Comparison of ENCODE assay signal across 26 mouse cellular contexts in genomic region chr1:133618311-133618710, GRCm38 (mm10). TPM values are rescaled to one million over a fixed set of nuclear protein-coding genes. Genes with fewer than 3 reads are reported as not detected.
A peak's percentile ranks its signal among the peaks of the same experiment; 100 is the strongest.
DNase-seq lines count a peak whose midpoint lies in the region; ATAC-seq and TF ChIP-seq lines count a peak whose summit lies in the region.
"Had no signal": no experiment of that assay in that cellular context is flagged by ENCODE, and none has a peak within 500 bp of the region (broad histone marks: within the 10 kb centered on the region; RNA-seq: fewer than 3 reads in every experiment).

No protein-coding gene starts in this region.

- DNase-seq in adrenal gland, postnatal 14 days, result peak; percentile 6
- DNase-seq in adrenal gland, postnatal 10 days, result no peak
- DNase-seq in stomach, postnatal 0 days (ENCODE audit: low spot score), result peak; percentile 67
- DNase-seq in layer of hippocampus, postnatal 10 days (ENCODE audit: low spot score in 2 of 2), result no peak
- no peak for DNase-seq in gastrocnemius, postnatal 10 days
- DNase-seq in heart, adult 18-20 months, result no peak
- DNase-seq: adrenal gland, adult 2 months; cerebellum, adult 11 months; forebrain, postnatal 0 days; gastrocnemius, adult 2 months; lung, embryonic 14.5 days; right cerebral cortex, postnatal 4 days; thymus, adult 2 months had no signal

- peaks cover 44% of the 10 kb centered on the region for H3K36me3 ChIP-seq in intestine, postnatal 0 days (ENCODE audit: control insufficient read depth, insufficient read depth)
- peaks cover 52% of the 10 kb centered on the region for H3K36me3 ChIP-seq in liver, embryonic 15.5 days (replicated peaks)
- H3K36me3 ChIP-seq in stomach, postnatal 0 days (ENCODE audit: control insufficient read depth, insufficient read depth, low read length), result peaks cover 23% of the 10 kb centered on the region

- no peak for TF ChIP-seq EP300 in stomach, postnatal 0 days (optimal IDR thresholded peaks at IDR 0.05)

- peak; percentile 83 for ATAC-seq in intestine, postnatal 0 days
- peak; percentile 68 for ATAC-seq in liver, embryonic 15.5 days (ENCODE audit: insufficient read depth)
- peak; percentile 94 for ATAC-seq in stomach, postnatal 0 days (ENCODE audit: low FRiP score, low TSS enrichment)
- ATAC-seq: CD4-positive, CD25-positive, alpha-beta regulatory T cell, adult 4 months; forebrain, postnatal 0 days; midbrain, embryonic 13.5 days had no signal

- no peaks in the 10 kb centered on the region for H3K27me3 ChIP-seq in intestine, postnatal 0 days (replicated peaks; ENCODE audit: control insufficient read depth, insufficient read depth, low read length)
- no peaks in the 10 kb centered on the region for H3K27me3 ChIP-seq in liver, embryonic 15.5 days
- H3K27me3 ChIP-seq in stomach, postnatal 0 days (ENCODE audit: control insufficient read depth, insufficient read depth, low read length), result no peaks in the 10 kb centered on the region
- H3K27me3 ChIP-seq: midbrain, embryonic 13.5 days; neural tube, embryonic 15.5 days had no signal

- no peaks in the 10 kb centered on the region for H3K9me3 ChIP-seq in intestine, postnatal 0 days (ENCODE audit: control insufficient read depth)
- no peaks in the 10 kb centered on the region for H3K9me3 ChIP-seq in liver, embryonic 15.5 days (replicated peaks)
- no peaks in the 10 kb centered on the region for H3K9me3 ChIP-seq in stomach, postnatal 0 days (ENCODE audit: control insufficient read depth, low read length)
- H3K9me3 ChIP-seq: embryonic facial prominence, embryonic 10.5 days; limb, embryonic 10.5 days; midbrain, embryonic 13.5 days; neural tube, embryonic 15.5 days had no signal

- no peak for TF ChIP-seq CTCF in intestine, postnatal 0 days (IDR thresholded peaks at IDR 0.05; ENCODE audit: low read depth)
- no peak for TF ChIP-seq CTCF in stomach, postnatal 0 days (IDR thresholded peaks at IDR 0.05; ENCODE audit: low read depth)

- 47% methylated on average over 8 of the region's 8 CpGs for WGBS in intestine, postnatal 0 days
- WGBS in liver, embryonic 15.5 days (ENCODE audit: insufficient replicate concordance), result 42% methylated on average over 8 of the region's 8 CpGs
- WGBS in stomach, postnatal 0 days, result 46% methylated on average over 8 of the region's 8 CpGs

- no peak overlapping the region for H3K9ac ChIP-seq in intestine, postnatal 0 days (ENCODE audit: low read depth, low read length)
- no peak overlapping the region for H3K9ac ChIP-seq in liver, embryonic 15.5 days
- no peak overlapping the region for H3K9ac ChIP-seq in stomach, postnatal 0 days (ENCODE audit: low read length)
- H3K9ac ChIP-seq: forebrain, postnatal 0 days; hindbrain, embryonic 14.5 days; lung, embryonic 14.5 days; midbrain, embryonic 13.5 days; neural tube, embryonic 15.5 days had no signal

- H3K4me2 ChIP-seq in intestine, postnatal 0 days (replicated peaks; ENCODE audit: low read depth), result no peak overlapping the region
- H3K4me2 ChIP-seq in liver, embryonic 15.5 days, result no peak overlapping the region
- no peak overlapping the region for H3K4me2 ChIP-seq in stomach, postnatal 0 days (replicated peaks; ENCODE audit: low read depth)
- H3K4me2 ChIP-seq: hindbrain, embryonic 14.5 days; lung, embryonic 14.5 days; midbrain, embryonic 13.5 days; neural tube, embryonic 15.5 days had no signal

- peak overlapping the region; percentile 41 for H3K27ac ChIP-seq in intestine, postnatal 0 days (ENCODE audit: low read depth, low read length)
- peak overlapping the region; percentile 19 for H3K27ac ChIP-seq in liver, embryonic 15.5 days (replicated peaks)
- H3K27ac ChIP-seq in stomach, postnatal 0 days (replicated peaks), result no peak overlapping the region
- H3K27ac ChIP-seq: embryonic facial prominence, embryonic 10.5 days; gastrocnemius, adult 2 months; hindbrain, embryonic 14.5 days; left cerebral cortex, adult 2 months; limb, embryonic 10.5 days; macrophage; midbrain, embryonic 13.5 days; neural tube, embryonic 15.5 days had no signal

- H3K4me3 ChIP-seq in intestine, postnatal 0 days (ENCODE audit: low read depth, low read length), result no peak overlapping the region
- no peak overlapping the region for H3K4me3 ChIP-seq in liver, embryonic 15.5 days (replicated peaks)
- H3K4me3 ChIP-seq in stomach, postnatal 0 days (ENCODE audit: low read depth, low read length), result no peak overlapping the region
- H3K4me3 ChIP-seq: embryonic facial prominence, embryonic 10.5 days; erythroblast, embryonic 14.5 days; gastrocnemius, adult 2 months; left cerebral cortex, adult 2 months; limb, embryonic 10.5 days; midbrain, embryonic 13.5 days; neural tube, embryonic 15.5 days had no signal

- H3K4me1 ChIP-seq in intestine, postnatal 0 days (replicated peaks; ENCODE audit: control insufficient read depth, insufficient read depth, low read length), result no peaks in the 10 kb centered on the region
- peaks cover 21% of the 10 kb centered on the region for H3K4me1 ChIP-seq in liver, embryonic 15.5 days (replicated peaks)
- no peaks in the 10 kb centered on the region for H3K4me1 ChIP-seq in stomach, postnatal 0 days (replicated peaks; ENCODE audit: control insufficient read depth, insufficient read depth)
- H3K4me1 ChIP-seq: embryonic facial prominence, embryonic 10.5 days; limb, embryonic 10.5 days; midbrain, embryonic 13.5 days; neural tube, embryonic 15.5 days had no signal

RNA-seq across cellular contexts. Expression of gene Snrpe, which starts 8.2 kb away (rescaled TPM):
- total RNA-seq in adrenal gland, postnatal 14 days (2021), result 119 and 128 TPM in 2 replicates
- 100 to 1,000 TPM; 125 to 135 TPM for total RNA-seq in adrenal gland, postnatal 10 days (2021)
- polyA plus RNA-seq in intestine, postnatal 0 days (2015; fragmentation: Nextera tagmentation; extraction: Ambion mirVana), result 348 and 361 TPM in 2 replicates
- polyA plus RNA-seq in liver, embryonic 15.5 days (2015; fragmentation: Nextera tagmentation; extraction: Ambion mirVana), result 292 and 335 TPM in 2 replicates
- polyA plus RNA-seq in stomach, postnatal 0 days (2015; fragmentation: Nextera tagmentation; extraction: Ambion mirVana), result 348 and 359 TPM in 2 replicates
- total RNA-seq in layer of hippocampus, postnatal 10 days (2021), result 100 to 1,000 TPM in 1 of 2 experiments, 10 to 100 TPM in 1; 97.8 to 112 TPM
- 100 to 1,000 TPM in 1 of 2 experiments, 10 to 100 TPM in 1; 88.0 to 102 TPM for total RNA-seq in gastrocnemius, postnatal 10 days (2021)
- total RNA-seq in heart, adult 18-20 months (2021), result 10 to 100 TPM; 76.3 to 78.8 TPM

RNA-seq across cellular contexts. Expression of gene Zbed6, which starts 42.4 kb away (rescaled TPM):
- 8.0 and 10.9 TPM in 2 replicates for total RNA-seq in adrenal gland, postnatal 14 days (2021)
- 10 to 100 TPM in 1 of 2 experiments, 1 to 10 TPM in 1; 8.4 to 13.0 TPM for total RNA-seq in adrenal gland, postnatal 10 days (2021)
- polyA plus RNA-seq in intestine, postnatal 0 days (2015; fragmentation: Nextera tagmentation; extraction: Ambion mirVana), result 0.90 and 0.93 TPM in 2 replicates
- polyA plus RNA-seq in liver, embryonic 15.5 days (2015; fragmentation: Nextera tagmentation; extraction: Ambion mirVana), result not detected in 2 replicates
- polyA plus RNA-seq in stomach, postnatal 0 days (2015; fragmentation: Nextera tagmentation; extraction: Ambion mirVana), result not detected in 2 replicates
- total RNA-seq in layer of hippocampus, postnatal 10 days (2021), result 1 to 10 TPM; 6.0 to 9.5 TPM
- 10 to 100 TPM; 17.4 to 22.3 TPM for total RNA-seq in gastrocnemius, postnatal 10 days (2021)
- total RNA-seq in heart, adult 18-20 months (2021), result 1 to 10 TPM; 2.3 to 5.1 TPM
- polyA plus RNA-seq: adrenal gland, adult 2 months; CD4-positive, CD25-positive, alpha-beta regulatory T cell, adult 4 months; embryonic facial prominence, embryonic 10.5 days; erythroblast, embryonic 14.5 days; forebrain, postnatal 0 days; heart, postnatal 0 days; hindbrain, embryonic 14.5 days; kidney, embryonic 14.5 days; limb, embryonic 10.5 days; lung, embryonic 14.5 days; midbrain, embryonic 13.5 days; neural tube, embryonic 15.5 days had no signal

RNA-seq across cellular contexts. Expression of gene Gm38394, which starts 42.8 kb away (rescaled TPM):
- 36.0 and 37.9 TPM in 2 replicates for total RNA-seq in adrenal gland, postnatal 14 days (2021)
- total RNA-seq in adrenal gland, postnatal 10 days (2021), result 10 to 100 TPM; 31.6 to 39.5 TPM
- polyA plus RNA-seq in intestine, postnatal 0 days (2015; fragmentation: Nextera tagmentation; extraction: Ambion mirVana), result 1.9 and 2.5 TPM in 2 replicates
- polyA plus RNA-seq in liver, embryonic 15.5 days (2015; fragmentation: Nextera tagmentation; extraction: Ambion mirVana), result 1.3 TPM in 2 replicates
- 2.4 and 2.7 TPM in 2 replicates for polyA plus RNA-seq in stomach, postnatal 0 days (2015; fragmentation: Nextera tagmentation; extraction: Ambion mirVana)
- 10 to 100 TPM; 25.4 to 25.9 TPM for total RNA-seq in layer of hippocampus, postnatal 10 days (2021)
- total RNA-seq in gastrocnemius, postnatal 10 days (2021), result 10 to 100 TPM; 42.4 to 56.6 TPM
- total RNA-seq in heart, adult 18-20 months (2021), result 10 to 100 TPM; 14.0 to 14.6 TPM

Comparison
In these comparisons a context has a peak if more than half of its experiments do, and no peak if none do; other contexts are left out.
1. DNase-seq: peak in adrenal gland, postnatal 14 days (single experiment) and stomach, postnatal 0 days (single experiment); none in adrenal gland, postnatal 10 days (single experiment), layer of hippocampus, postnatal 10 days (0 of 2), gastrocnemius, postnatal 10 days (single experiment) and heart, adult 18-20 months (0 of 2).
2. Peak in every context shown above with its lines, with median percentiles within 50 percentile points of each other: ATAC-seq.